Mouse (Mus musculus) CH12F3 (cell line): Measurements from ENCODE around the gene Rimkla.
"Not testable (repeated sequence)": the region's sequence is repeated elsewhere in the genome, so short reads cannot be mapped to it uniquely, and the experiment has no call there.

Source experiments
- in situ Hi-C: fragments of 300-500 bp; cut with MboI; formaldehyde crosslinking; loops from 2 replicates; pipeline ENCODE4 v1.14.3; 2020; ENCODE audit warnings: low sequenced_read_pairs

Rimkla gene

GRCm38 (mm10) chr4:119492291-119492932 lies at the start of gene Rimkla:
Gene Rimkla (minus strand): TSS chr4:119492628.
- in situ Hi-C loops: no loop called here

- in situ Hi-C loops: no loop called here
Measured at GRCm38 (mm10) chr4:119540533-119540890, 48.1 kb upstream of the Rimkla start.

GRCm38 (mm10) chr4:119539836-119540532 lies 47.6 kb upstream of the Rimkla start:
- in situ Hi-C loops: no loop called here

GRCm38 (mm10) chr4:119539031-119539824 lies 46.8 kb upstream of the Rimkla start, which contains the start of gene Frg2f1:
Gene Frg2f1 (minus strand): TSS chr4:119539529.
- in situ Hi-C loops: no loop called here

- in situ Hi-C loops: no loop called here
Measured at GRCm38 (mm10) chr4:119537436-119537835, 45.0 kb upstream of the Rimkla start.

GRCm38 (mm10) chr4:119536615-119537014 lies 44.2 kb upstream of the Rimkla start, which contains the start of gene Foxj3:
Gene Foxj3 (plus strand): TSS chr4:119537004.
- in situ Hi-C loops: not testable (repeated sequence)

GRCm38 (mm10) chr4:119535103-119535502 lies 42.7 kb upstream of the Rimkla start:
- in situ Hi-C loops: no loop called here

GRCm38 (mm10) chr4:119531813-119532212 lies 39.4 kb upstream of the Rimkla start:
- in situ Hi-C loops: no loop called here

- in situ Hi-C loops: no loop called here
Measured at GRCm38 (mm10) chr4:119526329-119526845, 34.0 kb upstream of the Rimkla start.

- in situ Hi-C loops: no loop called here
Measured at GRCm38 (mm10) chr4:119524466-119524865, 32.0 kb upstream of the Rimkla start.

GRCm38 (mm10) chr4:119524010-119524409 lies 31.6 kb upstream of the Rimkla start:
- in situ Hi-C loops: no loop called here

GRCm38 (mm10) chr4:119523575-119523974 lies 31.1 kb upstream of the Rimkla start:
- in situ Hi-C loops: no loop called here

- in situ Hi-C loops: no loop called here
Measured at GRCm38 (mm10) chr4:119512731-119513141, 20.3 kb upstream of the Rimkla start.

GRCm38 (mm10) chr4:119511591-119511990 lies 19.2 kb upstream of the Rimkla start:
- in situ Hi-C loops: no loop called here

GRCm38 (mm10) chr4:119498319-119498848 lies 6.0 kb upstream of the Rimkla start:
- in situ Hi-C loops: no loop called here

GRCm38 (mm10) chr4:119492933-119493327 lies 502 bp upstream of the Rimkla start:
- in situ Hi-C loops: no loop called here

GRCm38 (mm10) chr4:119490806-119491205 lies 1.6 kb downstream of the Rimkla start:
- in situ Hi-C loops: no loop called here

- in situ Hi-C loops: no loop called here
Measured at GRCm38 (mm10) chr4:119489666-119490065, 2.8 kb downstream of the Rimkla start.

GRCm38 (mm10) chr4:119484882-119485281 lies 7.5 kb downstream of the Rimkla start:
- in situ Hi-C loops: no loop called here

- in situ Hi-C loops: no loop called here
Measured at GRCm38 (mm10) chr4:119483051-119483450, 9.4 kb downstream of the Rimkla start.

GRCm38 (mm10) chr4:119473150-119473549 lies 19.3 kb downstream of the Rimkla start:
- in situ Hi-C loops: no loop called here
